ENCODE assay signal across 8 mouse cellular contexts in the genomic region with DNA sequence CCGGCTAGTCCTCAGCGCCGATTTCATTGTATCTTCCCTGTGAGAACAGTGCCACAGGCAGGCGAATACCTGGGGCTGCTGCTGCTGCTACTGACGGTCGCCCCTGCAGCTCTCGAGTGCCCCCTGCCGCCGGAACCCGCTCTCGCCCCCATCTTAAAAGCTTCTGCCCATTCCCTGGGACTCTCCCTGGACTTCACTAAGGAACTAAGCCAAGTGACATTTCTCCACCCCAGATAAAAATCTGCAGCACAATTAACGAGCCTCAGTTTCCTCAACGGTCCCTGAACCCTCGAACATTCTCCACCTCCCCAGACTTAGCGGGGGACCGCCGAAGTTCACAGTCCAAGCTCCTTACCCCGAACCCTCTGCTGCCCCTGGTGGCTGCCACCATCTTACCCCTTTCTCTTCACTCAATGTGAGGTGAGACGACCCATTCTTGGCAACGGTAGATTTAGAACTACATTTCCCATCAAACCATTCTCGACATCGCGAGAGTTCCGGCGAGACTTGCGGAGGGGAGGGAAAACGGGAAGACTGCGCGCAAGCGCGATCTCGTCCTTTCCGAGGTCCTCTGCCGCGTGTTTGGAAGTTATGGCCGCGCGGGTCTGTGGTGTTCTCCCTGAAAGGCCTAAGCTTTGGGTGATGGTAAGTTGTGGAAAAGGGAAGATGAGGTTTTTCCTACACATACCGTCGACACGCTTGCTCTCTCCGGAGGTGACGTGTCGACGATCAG. TPM values are rescaled to one million over a fixed set of nuclear protein-coding genes. Genes with fewer than 3 reads are reported as not detected.
DNase-seq lines count a peak whose midpoint lies in the region; ATAC-seq lines count a peak whose summit lies in the region.

No protein-coding gene starts in this region.

- intact Hi-C loops in left cerebral cortex, postnatal 10 days (cut with DNase I): loop anchor here (2.0 kb wide), 1 partner anchor 28 kb away; no protein-coding TSS in a partner anchor

- ATAC-seq in inflammation-experienced regulatory T-cells, adult 6 months: peak; percentile 88
- peak; percentile 89 for ATAC-seq in megakaryocyte-erythroid progenitor cell, adult 5-6 weeks (replicated peaks; ENCODE audit: low FRiP score, low TSS enrichment, poor library complexity, severe bottlenecking)

- DNase-seq in adipocyte (ENCODE audit: low spot score): peak; percentile 100
- DNase-seq in embryo, embryonic 10 days (ENCODE audit: low spot score): peak; percentile 98
- DNase-seq in gastrocnemius, postnatal 10 days: peak; percentile 98
- peak; percentile 97 for DNase-seq in left cerebral cortex, postnatal 10 days (ENCODE audit: extremely low spot score in 1 of 2, low spot score in 2 of 2)
- peak; percentile 97 for DNase-seq in right cerebral cortex, postnatal 25 days
- DNase-seq in urinary bladder, postnatal 4 days (ENCODE audit: low spot score in 2 of 2): peak; percentile 94 to 98

RNA-seq across cellular contexts. Expression of a gene that starts 17.2 kb away (rescaled TPM):
- total RNA-seq in gastrocnemius, postnatal 10 days (2021): 10 to 100 TPM; 26.6 to 30.3 TPM
- polyA plus RNA-seq in inflammation-experienced regulatory T-cells, adult 6 months (2017; shearing (Covaris generic)): under 1 TPM in 2 of 3 experiments, not detected in 1; 0.24 to 0.32 TPM
- total RNA-seq in left cerebral cortex, postnatal 10 days (2021): 10 to 100 TPM; 22.8 to 27.4 TPM
- not detected in 2 replicates for total RNA-seq in megakaryocyte-erythroid progenitor cell, adult 5-6 weeks (2014; fragmentation: Nextera tagmentation)
- not detected in 2 replicates for total RNA-seq in megakaryocyte-erythroid progenitor cell, adult 5-6 weeks (2017)

RNA-seq across cellular contexts. Expression of a gene that starts 17.9 kb away (rescaled TPM):
- total RNA-seq in gastrocnemius, postnatal 10 days (2021): under 1 TPM in 1 of 2 experiments, not detected in 1; 0.81 TPM
- polyA plus RNA-seq in inflammation-experienced regulatory T-cells, adult 6 months (2017; shearing (Covaris generic)): not detected
- 1 to 10 TPM; 1.7 to 3.3 TPM for total RNA-seq in left cerebral cortex, postnatal 10 days (2021)
- 2.1 TPM in 1 of 2 replicates, not detected in the other for total RNA-seq in megakaryocyte-erythroid progenitor cell, adult 5-6 weeks (2014; fragmentation: Nextera tagmentation)
- not detected in 2 replicates for total RNA-seq in megakaryocyte-erythroid progenitor cell, adult 5-6 weeks (2017)

RNA-seq across cellular contexts. Expression of a gene that starts 44.5 kb away (rescaled TPM):
- 1 to 10 TPM; 5.2 to 8.4 TPM for total RNA-seq in gastrocnemius, postnatal 10 days (2021)
- polyA plus RNA-seq in inflammation-experienced regulatory T-cells, adult 6 months (2017; shearing (Covaris generic)): 1 to 10 TPM; 3.4 to 9.3 (median 3.9) TPM
- 1 to 10 TPM in 1 of 2 experiments, under 1 TPM in 1; 0.95 to 1.1 TPM for total RNA-seq in left cerebral cortex, postnatal 10 days (2021)
- 4.1 and 6.1 TPM in 2 replicates for total RNA-seq in megakaryocyte-erythroid progenitor cell, adult 5-6 weeks (2014; fragmentation: Nextera tagmentation)
- total RNA-seq in megakaryocyte-erythroid progenitor cell, adult 5-6 weeks (2017): 1.3 and 3.3 TPM in 2 replicates

Comparison
In these comparisons a context has a peak if more than half of its experiments do, and no peak if none do; other contexts are left out.
1. Peak in every context shown above with its lines: DNase-seq and ATAC-seq.
2. RNA of a gene that starts 17.2 kb away (total RNA-seq): 26.6 to 30.3 TPM in gastrocnemius, postnatal 10 days and 22.8 to 27.4 TPM in left cerebral cortex, postnatal 10 days; not detected in megakaryocyte-erythroid progenitor cell, adult 5-6 weeks; every median in the first group is over 10 times any median in the second.